8 mouse cellular contexts compared by ENCODE assay signal in genomic region chr3:128520671-128521103, GRCm38 (mm10).
DNase-seq lines count a peak whose midpoint lies in the region; ATAC-seq and TF ChIP-seq lines count a peak whose summit lies in the region.

No protein-coding gene starts in this region.

- H3K27me3 ChIP-seq in testis, adult 2 months (ENCODE audit: control insufficient read depth, insufficient read depth, low read length), result no peaks in the 10 kb centered on the region
- H3K27me3 ChIP-seq in hindbrain, embryonic 14.5 days (ENCODE audit: control insufficient read depth, insufficient read depth, low read length), result no peaks in the 10 kb centered on the region

- H3K9ac ChIP-seq in hindbrain, embryonic 14.5 days, result no peak overlapping the region

- TF ChIP-seq POLR2A in testis, adult 2 months (IDR thresholded peaks at IDR 0.05; ENCODE audit: control insufficient read depth, low read depth, low read length), result no peak

- H3K9me3 ChIP-seq in hindbrain, embryonic 14.5 days (ENCODE audit: control insufficient read depth, low read length), result no peaks in the 10 kb centered on the region

- H3K4me3 ChIP-seq in testis, adult 2 months (ENCODE audit: control insufficient read depth, low read depth, low read length), result peak overlapping the region; percentile 8; the same call in 1 of the 2 replicates
- no peak overlapping the region for H3K4me3 ChIP-seq in hindbrain, embryonic 14.5 days (replicated peaks; ENCODE audit: low read length)

- H3K36me3 ChIP-seq in testis, adult 2 months (ENCODE audit: control insufficient read depth, insufficient read depth, low read length), result no peaks in the 10 kb centered on the region
- no peaks in the 10 kb centered on the region for H3K36me3 ChIP-seq in hindbrain, embryonic 14.5 days (replicated peaks; ENCODE audit: control insufficient read depth, insufficient read depth)

- ATAC-seq in hindbrain, embryonic 14.5 days (ENCODE audit: low FRiP score), result peak; percentile 78

- peaks cover 2% of the 10 kb centered on the region; the same call in 1 of the 2 replicates for H3K4me1 ChIP-seq in testis, adult 2 months (ENCODE audit: control insufficient read depth, insufficient read depth, low read length)
- H3K4me1 ChIP-seq in hindbrain, embryonic 14.5 days (replicated peaks; ENCODE audit: control insufficient read depth, insufficient read depth, low read length), result peaks cover 14% of the 10 kb centered on the region; the same call in 1 of the 2 replicates

- WGBS in hindbrain, embryonic 14.5 days, result 45% methylated on average over 7 of the region's 7 CpGs

- DNase-seq in adrenal gland, postnatal 14 days, result peak; percentile 6
- no peak for DNase-seq in adrenal gland, postnatal 4 days (ENCODE audit: low spot score in 2 of 2)
- DNase-seq in testis, postnatal 14 days (ENCODE audit: low spot score), result no peak
- DNase-seq in hindbrain, embryonic 14.5 days (ENCODE audit: low spot score), result peak; percentile 51
- DNase-seq in left cerebral cortex, postnatal 4 days, result peak; percentile 51
- peak; percentile 33 to 67 for DNase-seq in right cerebral cortex, postnatal 10 days (ENCODE audit: low spot score in 2 of 2)
- DNase-seq in thymus, postnatal 4 days, result no peak

- H3K27ac ChIP-seq in testis, adult 2 months (ENCODE audit: control insufficient read depth, insufficient read depth, low read depth, low read length), result no peak overlapping the region
- no peak overlapping the region; the same call in 1 of the 2 replicates for H3K27ac ChIP-seq in hindbrain, embryonic 14.5 days

- intact Hi-C loops in left cerebral cortex, postnatal 4 days (cut with DNase I), result no loop called here

- H3K4me2 ChIP-seq in hindbrain, embryonic 14.5 days (replicated peaks), result peak overlapping the region; percentile 32

- no peak for TF ChIP-seq CTCF in testis, adult 2 months (IDR thresholded peaks at IDR 0.05; ENCODE audit: control insufficient read depth, insufficient read depth, insufficient replicate concordance, low read depth, low read length)

Comparison
In these comparisons a context has a peak if more than half of its experiments do, and no peak if none do; other contexts are left out.
1. DNase-seq: peak in adrenal gland, postnatal 14 days (single experiment), hindbrain, embryonic 14.5 days (single experiment), left cerebral cortex, postnatal 4 days (single experiment) and right cerebral cortex, postnatal 10 days (2 of 2); none in adrenal gland, postnatal 4 days (0 of 2), testis, postnatal 14 days (single experiment) and thymus, postnatal 4 days (single experiment).